Comparison of ENCODE assay signal across 8 mouse cellular contexts in genomic region chr4:119195582-119196320, GRCm38 (mm10). TPM values are rescaled to one million over a fixed set of nuclear protein-coding genes. Genes with fewer than 3 reads are reported as not detected.
DNase-seq lines count a peak whose midpoint lies in the region; ATAC-seq and TF ChIP-seq lines count a peak whose summit lies in the region.

No protein-coding gene starts in this region.

- 4% methylated on average over 18 of the region's 18 CpGs for WGBS in hindbrain, embryonic 14.5 days

- H3K4me2 ChIP-seq in hindbrain, embryonic 14.5 days (replicated peaks), result peak overlapping the region; percentile 79

- ATAC-seq in hindbrain, embryonic 14.5 days (ENCODE audit: low FRiP score), result no peak

- DNase-seq in left cerebral cortex, adult 2 months (ENCODE audit: extremely low spot score in 1 of 2, low spot score in 2 of 2), result no peak
- DNase-seq in left cerebral cortex, adult 11 months (ENCODE audit: low spot score), result no peak
- no peak for DNase-seq in hindbrain, embryonic 14.5 days (ENCODE audit: low spot score)
- DNase-seq in left cerebral cortex, postnatal 4 days, result no peak
- DNase-seq in right cerebral cortex, postnatal 25 days, result no peak
- no peak for DNase-seq in right cerebral cortex, adult 18-20 months

- peak overlapping the region; percentile 82 for H3K9ac ChIP-seq in hindbrain, embryonic 14.5 days

- H3K36me3 ChIP-seq in hindbrain, embryonic 14.5 days (replicated peaks; ENCODE audit: control insufficient read depth, insufficient read depth), result peaks cover 5% of the 10 kb centered on the region
- peaks cover 10% of the 10 kb centered on the region for H3K36me3 ChIP-seq in megakaryocyte, embryonic 14.5 days (replicated peaks; ENCODE audit: low read length)

- H3K9me3 ChIP-seq in hindbrain, embryonic 14.5 days (ENCODE audit: control insufficient read depth, low read length), result no peaks in the 10 kb centered on the region
- no peaks in the 10 kb centered on the region for H3K9me3 ChIP-seq in megakaryocyte, embryonic 14.5 days

- H3K27me3 ChIP-seq in hindbrain, embryonic 14.5 days (ENCODE audit: control insufficient read depth, insufficient read depth, low read length), result no peaks in the 10 kb centered on the region
- H3K27me3 ChIP-seq in megakaryocyte, embryonic 14.5 days (replicated peaks), result peaks cover 19% of the 10 kb centered on the region

- intact Hi-C loops in left cerebral cortex, adult 2 months (cut with DNase I), result loop anchor here (10.0 kb wide), 1 partner anchor 551 kb away; no protein-coding TSS in a partner anchor
- intact Hi-C loops in left cerebral cortex, postnatal 4 days (cut with DNase I), result no loop called here

- no peaks in the 10 kb centered on the region for H3K4me1 ChIP-seq in brown adipose tissue, adult 24 weeks (ENCODE audit: control insufficient read depth, insufficient read depth, insufficient read length, low read length)
- peaks cover 19% of the 10 kb centered on the region for H3K4me1 ChIP-seq in hindbrain, embryonic 14.5 days (replicated peaks; ENCODE audit: control insufficient read depth, insufficient read depth, low read length)
- H3K4me1 ChIP-seq in megakaryocyte, embryonic 14.5 days, result peaks cover 26% of the 10 kb centered on the region

- H3K27ac ChIP-seq in left cerebral cortex, adult 2 months, result peak overlapping the region; percentile 70
- no peak overlapping the region for H3K27ac ChIP-seq in brown adipose tissue, adult 24 weeks (replicated peaks; ENCODE audit: low read depth, low read length)
- peak overlapping the region; percentile 88 for H3K27ac ChIP-seq in hindbrain, embryonic 14.5 days

- peak overlapping the region; percentile 85 for H3K4me3 ChIP-seq in left cerebral cortex, adult 2 months
- peak overlapping the region; percentile 75 for H3K4me3 ChIP-seq in brown adipose tissue, adult 24 weeks (ENCODE audit: insufficient read depth, low read depth, low read length)
- H3K4me3 ChIP-seq in hindbrain, embryonic 14.5 days (replicated peaks; ENCODE audit: low read length), result peak overlapping the region; percentile 88
- H3K4me3 ChIP-seq in megakaryocyte, embryonic 14.5 days (replicated peaks), result peak overlapping the region; percentile 93

- no peak for TF ChIP-seq CTCF in left cerebral cortex, adult 2 months (IDR thresholded peaks at IDR 0.05)

RNA-seq across cellular contexts. Expression of gene Svbp, which starts 0.6 kb away (rescaled TPM):
- 10 to 100 TPM; 15.1 to 17.2 TPM for total RNA-seq in left cerebral cortex, adult 2 months (2021)
- polyA plus RNA-seq in brown adipose tissue, adult 24 weeks (2012; ENCODE audit: insufficient read depth, insufficient read length, missing spikeins), result 30.6 and 38.8 TPM in 2 replicates
- polyA plus RNA-seq in hindbrain, embryonic 14.5 days (2014; fragmentation: Nextera tagmentation; extraction: Ambion mirVana), result 221 and 251 TPM in 2 replicates
- 3.9 and 54.3 TPM in 2 replicates for polyA plus RNA-seq in megakaryocyte, embryonic 14.5 days (2012; ENCODE audit: insufficient read depth, low replicate concordance)
- total RNA-seq in left cerebral cortex, postnatal 4 days (2021), result 10 to 100 TPM; 72.9 to 79.6 TPM

RNA-seq across cellular contexts. Expression of gene Ermap, which starts 5.9 kb away (rescaled TPM):
- under 1 TPM; 0.40 to 0.54 TPM for total RNA-seq in left cerebral cortex, adult 2 months (2021)
- not detected in 2 replicates for polyA plus RNA-seq in brown adipose tissue, adult 24 weeks (2012; ENCODE audit: insufficient read depth, insufficient read length, missing spikeins)
- 0.77 and 2.5 TPM in 2 replicates for polyA plus RNA-seq in hindbrain, embryonic 14.5 days (2014; fragmentation: Nextera tagmentation; extraction: Ambion mirVana)
- 0.10 TPM in 1 of 2 replicates, not detected in the other for polyA plus RNA-seq in megakaryocyte, embryonic 14.5 days (2012; ENCODE audit: insufficient read depth, low replicate concordance)
- total RNA-seq in left cerebral cortex, postnatal 4 days (2021), result 1 to 10 TPM in 1 of 2 experiments, under 1 TPM in 1; 0.40 to 1.0 TPM

RNA-seq across cellular contexts. Expression of gene Zfp691, which starts 21.8 kb away (rescaled TPM):
- 1 to 10 TPM; 7.5 to 7.8 TPM for total RNA-seq in left cerebral cortex, adult 2 months (2021)
- polyA plus RNA-seq in brown adipose tissue, adult 24 weeks (2012; ENCODE audit: insufficient read depth, insufficient read length, missing spikeins), result 16.2 and 24.1 TPM in 2 replicates
- polyA plus RNA-seq in hindbrain, embryonic 14.5 days (2014; fragmentation: Nextera tagmentation; extraction: Ambion mirVana), result 3.2 and 4.9 TPM in 2 replicates
- polyA plus RNA-seq in megakaryocyte, embryonic 14.5 days (2012; ENCODE audit: insufficient read depth, low replicate concordance), result 9.7 and 15.6 TPM in 2 replicates
- 1 to 10 TPM; 4.5 to 8.7 TPM for total RNA-seq in left cerebral cortex, postnatal 4 days (2021)

RNA-seq across cellular contexts. Expression of gene Tmem269, which starts 22.3 kb away (rescaled TPM):
- total RNA-seq in left cerebral cortex, adult 2 months (2021), result under 1 TPM; 0.44 to 0.57 TPM
- not detected in 2 replicates for polyA plus RNA-seq in brown adipose tissue, adult 24 weeks (2012; ENCODE audit: insufficient read depth, insufficient read length, missing spikeins)
- 0.25 TPM in 1 of 2 replicates, not detected in the other for polyA plus RNA-seq in hindbrain, embryonic 14.5 days (2014; fragmentation: Nextera tagmentation; extraction: Ambion mirVana)
- not detected in 2 replicates for polyA plus RNA-seq in megakaryocyte, embryonic 14.5 days (2012; ENCODE audit: insufficient read depth, low replicate concordance)
- under 1 TPM; 0.38 to 0.48 TPM for total RNA-seq in left cerebral cortex, postnatal 4 days (2021)

RNA-seq across cellular contexts. Expression of gene AU022252, which starts 36.8 kb away (rescaled TPM):
- 10 to 100 TPM; 28.5 to 30.4 TPM for total RNA-seq in left cerebral cortex, adult 2 months (2021)
- 4.3 and 6.8 TPM in 2 replicates for polyA plus RNA-seq in brown adipose tissue, adult 24 weeks (2012; ENCODE audit: insufficient read depth, insufficient read length, missing spikeins)
- 26.3 and 28.2 TPM in 2 replicates for polyA plus RNA-seq in hindbrain, embryonic 14.5 days (2014; fragmentation: Nextera tagmentation; extraction: Ambion mirVana)
- polyA plus RNA-seq in megakaryocyte, embryonic 14.5 days (2012; ENCODE audit: insufficient read depth, low replicate concordance), result 14.7 and 17.1 TPM in 2 replicates
- 10 to 100 TPM; 29.7 to 36.2 TPM for total RNA-seq in left cerebral cortex, postnatal 4 days (2021)
